Mouse (Mus musculus): ENCODE measurements at regions not wholly inside any gene's neighbourhood (a gene's known extent, or its start where the extent isn't known, plus 50 kb on each side); places are given as distances from the start of the nearest gene placed in this dataset.

- Histone ChIP-seq H3K9me3 (ENCODE audit: control insufficient read depth, low read length) (no peaks in the 10 kb centered on the region), H3K27ac (ENCODE audit: low read length) (no peak overlapping the region), H3K4me3 (replicated peaks; ENCODE audit: low read length) (no peak overlapping the region), H3K4me1 (replicated peaks; ENCODE audit: control insufficient read depth, insufficient read depth, low read length) (no peaks in the 10 kb centered on the region), H3K36me3 (ENCODE audit: control insufficient read depth, insufficient read depth) (no peaks in the 10 kb centered on the region), H3K4me2 (ENCODE audit: low read length) (no peak overlapping the region), H3K9ac (replicated peaks; ENCODE audit: low read depth, low read length) (no peak overlapping the region), H3K27me3 (replicated peaks; ENCODE audit: control insufficient read depth, insufficient read depth, low read length) (no peaks in the 10 kb centered on the region)
- no peak for ATAC-seq
- WGBS: 83% methylated on average over 2 of the region's 2 CpGs
Observed at GRCm38 (mm10) chr7:71242379-71242911, 108.8 kb downstream of the Gm10295 start.

GRCm38 (mm10) chr7:71239207-71239606, 112.1 kb downstream of the Gm10295 start:
- H3K4me2 ChIP-seq (ENCODE audit: low read length): no peak overlapping the region
- no peaks in the 10 kb centered on the region for H3K9me3 ChIP-seq (ENCODE audit: control insufficient read depth, low read length)
- no peak overlapping the region for H3K27ac ChIP-seq (ENCODE audit: low read length)
- 85% methylated on average over 3 of the region's 3 CpGs for WGBS
- H3K9ac ChIP-seq (replicated peaks; ENCODE audit: low read depth, low read length): no peak overlapping the region
- no peaks in the 10 kb centered on the region for H3K27me3 ChIP-seq (replicated peaks; ENCODE audit: control insufficient read depth, insufficient read depth, low read length)
- ATAC-seq: no peak
- H3K4me1 ChIP-seq (replicated peaks; ENCODE audit: control insufficient read depth, insufficient read depth, low read length): no peaks in the 10 kb centered on the region
- no peak overlapping the region for H3K4me3 ChIP-seq (replicated peaks; ENCODE audit: low read length)
- H3K36me3 ChIP-seq (ENCODE audit: control insufficient read depth, insufficient read depth): no peaks in the 10 kb centered on the region

- Histone ChIP-seq H3K4me1 (replicated peaks; ENCODE audit: control insufficient read depth, insufficient read depth, low read length) (no peaks in the 10 kb centered on the region), H3K27ac (ENCODE audit: low read length) (no peak overlapping the region), H3K9me3 (ENCODE audit: control insufficient read depth, low read length) (no peaks in the 10 kb centered on the region), H3K4me2 (ENCODE audit: low read length) (no peak overlapping the region), H3K27me3 (replicated peaks; ENCODE audit: control insufficient read depth, insufficient read depth, low read length) (no peaks in the 10 kb centered on the region), H3K4me3 (replicated peaks; ENCODE audit: low read length) (no peak overlapping the region), H3K36me3 (ENCODE audit: control insufficient read depth, insufficient read depth) (no peaks in the 10 kb centered on the region), H3K9ac (replicated peaks; ENCODE audit: low read depth, low read length) (no peak overlapping the region)
- ATAC-seq: no peak
- WGBS: 43% methylated on average over 1 of the region's 1 CpGs
Observed at GRCm38 (mm10) chr7:71236334-71236733, 115.0 kb downstream of the Gm10295 start.

- Histone ChIP-seq H3K27me3 (replicated peaks; ENCODE audit: control insufficient read depth, insufficient read depth, low read length) (no peaks in the 10 kb centered on the region), H3K36me3 (ENCODE audit: control insufficient read depth, insufficient read depth) (no peaks in the 10 kb centered on the region), H3K9me3 (ENCODE audit: control insufficient read depth, low read length) (no peaks in the 10 kb centered on the region), H3K4me2 (ENCODE audit: low read length) (no peak overlapping the region), H3K4me1 (replicated peaks; ENCODE audit: control insufficient read depth, insufficient read depth, low read length) (no peaks in the 10 kb centered on the region), H3K4me3 (replicated peaks; ENCODE audit: low read length) (no peak overlapping the region), H3K27ac (ENCODE audit: low read length) (no peak overlapping the region), H3K9ac (replicated peaks; ENCODE audit: low read depth, low read length) (no peak overlapping the region)
- no peak for ATAC-seq
- 67% methylated on average over 5 of the region's 5 CpGs for WGBS
Observed at GRCm38 (mm10) chr7:71234176-71234769, 117.0 kb downstream of the Gm10295 start.

GRCm38 (mm10) chr7:71232821-71233815, 118.2 kb downstream of the Gm10295 start:
- 80% methylated on average over 8 of the region's 8 CpGs for WGBS
- Histone ChIP-seq H3K4me3 (replicated peaks; ENCODE audit: low read length) (no peak overlapping the region), H3K4me1 (replicated peaks; ENCODE audit: control insufficient read depth, insufficient read depth, low read length) (no peaks in the 10 kb centered on the region), H3K4me2 (ENCODE audit: low read length) (no peak overlapping the region), H3K9me3 (ENCODE audit: control insufficient read depth, low read length) (no peaks in the 10 kb centered on the region), H3K36me3 (ENCODE audit: control insufficient read depth, insufficient read depth) (no peaks in the 10 kb centered on the region), H3K9ac (replicated peaks; ENCODE audit: low read depth, low read length) (no peak overlapping the region), H3K27me3 (replicated peaks; ENCODE audit: control insufficient read depth, insufficient read depth, low read length) (no peaks in the 10 kb centered on the region), H3K27ac (ENCODE audit: low read length) (no peak overlapping the region)
- ATAC-seq: no peak

GRCm38 (mm10) chr7:71230901-71231477, 120.3 kb downstream of the Gm10295 start:
- H3K4me2 ChIP-seq (ENCODE audit: low read length): no peak overlapping the region
- no peak overlapping the region for H3K4me3 ChIP-seq (replicated peaks; ENCODE audit: low read length)
- H3K4me1 ChIP-seq (replicated peaks; ENCODE audit: control insufficient read depth, insufficient read depth, low read length): no peaks in the 10 kb centered on the region
- no peak overlapping the region for H3K27ac ChIP-seq (ENCODE audit: low read length)
- no peaks in the 10 kb centered on the region for H3K36me3 ChIP-seq (ENCODE audit: control insufficient read depth, insufficient read depth)
- H3K9me3 ChIP-seq (ENCODE audit: control insufficient read depth, low read length): no peaks in the 10 kb centered on the region
- no peaks in the 10 kb centered on the region for H3K27me3 ChIP-seq (replicated peaks; ENCODE audit: control insufficient read depth, insufficient read depth, low read length)
- ATAC-seq: no peak
- WGBS: 64% methylated on average over 4 of the region's 4 CpGs
- H3K9ac ChIP-seq (replicated peaks; ENCODE audit: low read depth, low read length): no peak overlapping the region

GRCm38 (mm10) chr7:71229183-71229582, 122.1 kb downstream of the Gm10295 start:
- Histone ChIP-seq H3K27ac (ENCODE audit: low read length) (no peak overlapping the region), H3K9me3 (ENCODE audit: control insufficient read depth, low read length) (no peaks in the 10 kb centered on the region), H3K9ac (replicated peaks; ENCODE audit: low read depth, low read length) (no peak overlapping the region), H3K4me3 (replicated peaks; ENCODE audit: low read length) (no peak overlapping the region), H3K27me3 (replicated peaks; ENCODE audit: control insufficient read depth, insufficient read depth, low read length) (no peaks in the 10 kb centered on the region), H3K4me2 (ENCODE audit: low read length) (no peak overlapping the region), H3K4me1 (replicated peaks; ENCODE audit: control insufficient read depth, insufficient read depth, low read length) (no peaks in the 10 kb centered on the region), H3K36me3 (ENCODE audit: control insufficient read depth, insufficient read depth) (no peaks in the 10 kb centered on the region)
- no peak for ATAC-seq
- 83% methylated on average over 3 of the region's 3 CpGs for WGBS

GRCm38 (mm10) chr7:71224320-71224865, 126.9 kb downstream of the Gm10295 start:
- 88% methylated on average over 9 of the region's 9 CpGs for WGBS
- Histone ChIP-seq H3K4me1 (replicated peaks; ENCODE audit: control insufficient read depth, insufficient read depth, low read length) (no peaks in the 10 kb centered on the region), H3K4me2 (ENCODE audit: low read length) (no peak overlapping the region), H3K27me3 (replicated peaks; ENCODE audit: control insufficient read depth, insufficient read depth, low read length) (no peaks in the 10 kb centered on the region), H3K27ac (ENCODE audit: low read length) (no peak overlapping the region), H3K36me3 (ENCODE audit: control insufficient read depth, insufficient read depth) (no peaks in the 10 kb centered on the region), H3K9me3 (ENCODE audit: control insufficient read depth, low read length) (no peaks in the 10 kb centered on the region), H3K4me3 (replicated peaks; ENCODE audit: low read length) (no peak overlapping the region), H3K9ac (replicated peaks; ENCODE audit: low read depth, low read length) (no peak overlapping the region)
- ATAC-seq: no peak

Data from forebrain, embryonic 16.5 days (tissue).